Mouse (Mus musculus): ENCODE measurements around the gene Ddx10.

DNA sequence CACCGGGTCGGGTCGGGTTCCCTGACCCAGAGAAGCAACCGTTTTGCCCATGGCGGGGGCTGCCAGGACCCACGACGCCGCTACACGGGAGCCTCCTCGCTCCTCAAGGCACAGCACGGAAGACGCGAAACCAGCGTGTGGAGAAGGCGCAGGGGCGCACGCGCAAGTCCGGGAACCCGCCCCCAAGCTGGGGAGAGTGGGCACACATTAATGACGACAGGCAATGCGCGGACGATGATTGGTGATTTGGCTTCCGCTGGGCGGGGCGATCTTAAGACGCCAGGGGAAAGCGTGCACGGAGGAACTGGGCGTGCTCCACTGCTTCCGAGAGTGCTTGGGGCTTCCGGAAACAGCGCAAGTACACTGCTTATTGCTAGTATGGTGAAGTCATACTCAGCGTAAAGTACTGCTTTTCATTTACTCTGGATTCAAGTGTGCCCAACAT is at the start of gene Ddx10:
- TF ChIP-seq CTCF (IDR thresholded peaks at IDR 0.05; ENCODE audit: low read depth, low read length) (no peak), POLR2A (IDR thresholded peaks at IDR 0.05; ENCODE audit: borderline replicate concordance, low read depth, low read length) (no peak)
